ENCODE assay signal across 23 mouse cellular contexts in genomic region chr6:22135038-22135631, GRCm38 (mm10).
A peak's percentile ranks its signal among the peaks of the same experiment; 100 is the strongest.
DNase-seq lines count a peak whose midpoint lies in the region; ATAC-seq lines count a peak whose summit lies in the region.
"Had no signal": no experiment of that assay in that cellular context is flagged by ENCODE, and none has a peak within 500 bp of the region (broad histone marks: within the 10 kb centered on the region; RNA-seq: fewer than 3 reads in every experiment).

No protein-coding gene starts in this region.

- 0 out of 2 replicates have a peak overlapping the region, but pooled peaks have one; percentile 5 for H3K27ac ChIP-seq in embryonic facial prominence, embryonic 14.5 days (replicated peaks; ENCODE audit: low read depth, low read length)
- no peak overlapping the region for H3K27ac ChIP-seq in embryonic facial prominence, embryonic 10.5 days (replicated peaks)
- H3K27ac ChIP-seq in lung, embryonic 16.5 days (ENCODE audit: low read length): no peak overlapping the region
- H3K27ac ChIP-seq: embryonic facial prominence, embryonic 13.5 days; gastrocnemius, adult 2 months; hindbrain, embryonic 15.5 days; intestine, embryonic 15.5 days; midbrain, embryonic 12.5 days; neural tube, embryonic 12.5 days had no signal

- ATAC-seq in embryonic facial prominence, embryonic 14.5 days (ENCODE audit: low read depth): no peak
- peak; percentile 78 for ATAC-seq in lung, embryonic 16.5 days (ENCODE audit: low read depth)
- ATAC-seq in common myeloid progenitor, adult 5-6 weeks (replicated peaks; ENCODE audit: low read depth, poor library complexity, severe bottlenecking): peak; percentile 98
- peak; percentile 93 for ATAC-seq in megakaryocyte progenitor cell, adult 5-6 weeks (replicated peaks; ENCODE audit: poor library complexity)
- ATAC-seq: intestine, embryonic 15.5 days had no signal

- H3K4me3 ChIP-seq in embryonic facial prominence, embryonic 14.5 days (ENCODE audit: low read depth, low read length): no peak overlapping the region
- no peak overlapping the region for H3K4me3 ChIP-seq in embryonic facial prominence, embryonic 10.5 days
- H3K4me3 ChIP-seq in lung, embryonic 16.5 days (ENCODE audit: low read length): no peak overlapping the region
- H3K4me3 ChIP-seq: embryonic facial prominence, embryonic 13.5 days; gastrocnemius, adult 2 months; hindbrain, embryonic 15.5 days; intestine, embryonic 15.5 days; midbrain, embryonic 12.5 days; neural tube, embryonic 12.5 days had no signal

- 63% methylated on average over 10 of the region's 10 CpGs for WGBS in embryonic facial prominence, embryonic 14.5 days
- 90% methylated on average over 10 of the region's 10 CpGs for WGBS in embryonic facial prominence, embryonic 10.5 days
- WGBS in lung, embryonic 16.5 days: 33% methylated on average over 10 of the region's 10 CpGs

- no peaks in the 10 kb centered on the region for H3K27me3 ChIP-seq in embryonic facial prominence, embryonic 14.5 days (replicated peaks; ENCODE audit: control insufficient read depth, insufficient read depth, low read length)
- no peaks in the 10 kb centered on the region for H3K27me3 ChIP-seq in embryonic facial prominence, embryonic 10.5 days (replicated peaks; ENCODE audit: low read depth, poor library complexity, severe bottlenecking)
- H3K27me3 ChIP-seq in lung, embryonic 16.5 days (ENCODE audit: control insufficient read depth, insufficient read depth, low read depth, low read length): no peaks in the 10 kb centered on the region
- H3K27me3 ChIP-seq: embryonic facial prominence, embryonic 13.5 days; hindbrain, embryonic 15.5 days; intestine, embryonic 15.5 days; midbrain, embryonic 12.5 days; neural tube, embryonic 12.5 days had no signal

- no peak overlapping the region for H3K9ac ChIP-seq in embryonic facial prominence, embryonic 14.5 days (ENCODE audit: low read depth, low read length)
- H3K9ac ChIP-seq in lung, embryonic 16.5 days (ENCODE audit: low read length): no peak overlapping the region
- H3K9ac ChIP-seq: embryonic facial prominence, embryonic 13.5 days; hindbrain, embryonic 15.5 days; intestine, embryonic 15.5 days; midbrain, embryonic 12.5 days; neural tube, embryonic 12.5 days had no signal

- no peaks in the 10 kb centered on the region for H3K9me3 ChIP-seq in embryonic facial prominence, embryonic 14.5 days (ENCODE audit: control insufficient read depth, low read length)
- H3K9me3 ChIP-seq in embryonic facial prominence, embryonic 10.5 days: no peaks in the 10 kb centered on the region
- no peaks in the 10 kb centered on the region for H3K9me3 ChIP-seq in lung, embryonic 16.5 days (ENCODE audit: control insufficient read depth, low read length)
- H3K9me3 ChIP-seq: embryonic facial prominence, embryonic 13.5 days; G1E; hindbrain, embryonic 15.5 days; intestine, embryonic 15.5 days; midbrain, embryonic 12.5 days; neural tube, embryonic 12.5 days had no signal

- DNase-seq in embryonic facial prominence, embryonic 14.5 days (ENCODE audit: low spot score): peak; percentile 47
- DNase-seq in embryonic facial prominence, embryonic 10.5 days (ENCODE audit: low spot score): no peak
- DNase-seq in lung, postnatal 25 days (ENCODE audit: low spot score): no peak
- DNase-seq in Muller cell, postnatal 12 days (ENCODE audit: inconsistent ontology term): no peak
- DNase-seq in embryo, embryonic 10 days (ENCODE audit: low spot score): no peak
- DNase-seq: cerebellum, adult 2 months; gastrocnemius, adult 2 months; heart, postnatal 10 days; kidney, adult 9 months; kidney, postnatal 25 days; layer of hippocampus, adult 9-11 months; lung, adult 2 months; thymus, postnatal 14 days had no signal

- no peak overlapping the region for H3K4me2 ChIP-seq in embryonic facial prominence, embryonic 14.5 days (ENCODE audit: low read depth, low read length)
- no peak overlapping the region for H3K4me2 ChIP-seq in lung, embryonic 16.5 days (ENCODE audit: low read depth, low read length)
- H3K4me2 ChIP-seq: embryonic facial prominence, embryonic 13.5 days; heart, embryonic 11.5 days; hindbrain, embryonic 15.5 days; intestine, embryonic 15.5 days; midbrain, embryonic 12.5 days; neural tube, embryonic 12.5 days had no signal

- H3K4me1 ChIP-seq in embryonic facial prominence, embryonic 14.5 days (ENCODE audit: control insufficient read depth, insufficient read depth, low read length): no peaks in the 10 kb centered on the region
- no peaks in the 10 kb centered on the region for H3K4me1 ChIP-seq in embryonic facial prominence, embryonic 10.5 days
- H3K4me1 ChIP-seq in lung, embryonic 16.5 days (replicated peaks; ENCODE audit: control insufficient read depth, insufficient read depth, low read length): no peaks in the 10 kb centered on the region; the same call in 1 of the 2 replicates
- H3K4me1 ChIP-seq: embryonic facial prominence, embryonic 13.5 days; hindbrain, embryonic 15.5 days; intestine, embryonic 15.5 days; midbrain, embryonic 12.5 days; neural tube, embryonic 12.5 days had no signal

- no peaks in the 10 kb centered on the region for H3K36me3 ChIP-seq in embryonic facial prominence, embryonic 14.5 days (ENCODE audit: control insufficient read depth, insufficient read depth, low read length)
- 0 out of 2 replicates have a peak, but pooled peaks cover 20% of the 10 kb centered on the region for H3K36me3 ChIP-seq in embryonic facial prominence, embryonic 10.5 days (replicated peaks)
- no peaks in the 10 kb centered on the region for H3K36me3 ChIP-seq in lung, embryonic 16.5 days (ENCODE audit: control insufficient read depth, insufficient read depth, low read length)
- H3K36me3 ChIP-seq: G1E; hindbrain, embryonic 15.5 days; intestine, embryonic 15.5 days; midbrain, embryonic 12.5 days; neural tube, embryonic 12.5 days had no signal
